Mouse (Mus musculus) natural killer cell, adult 2 months (primary cell): ENCODE measurements around the gene Nedd4.

Source experiments
- DNase-seq, 2 experiments: peaks; one replicate each; pipeline ENCODE4 v3.0.0; 2022; ENCODE audit warnings: low spot score in 2 of 2

Gene Nedd4

DNA sequence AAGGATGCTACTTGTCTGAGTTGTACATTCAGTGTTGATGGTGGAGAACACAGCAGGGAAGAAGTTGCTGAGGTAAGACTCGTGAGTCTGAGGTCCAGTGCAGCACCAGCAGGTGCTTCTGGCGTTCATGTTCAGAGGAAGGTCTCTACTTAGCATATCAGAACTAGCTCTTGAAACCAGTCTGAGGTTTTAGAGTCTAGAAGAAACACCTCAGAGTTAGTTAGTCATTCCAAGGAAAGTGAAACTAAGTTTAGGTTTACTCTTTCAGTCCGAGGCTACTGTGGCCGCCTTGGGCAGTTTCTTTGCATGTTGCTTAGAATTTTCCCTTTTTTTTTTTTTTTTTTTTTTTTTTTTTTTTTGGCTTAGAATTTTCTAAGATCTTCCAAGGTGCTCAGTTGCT, 16.6 kb downstream of the Nedd4 start:
- no peak for DNase-seq

DNA sequence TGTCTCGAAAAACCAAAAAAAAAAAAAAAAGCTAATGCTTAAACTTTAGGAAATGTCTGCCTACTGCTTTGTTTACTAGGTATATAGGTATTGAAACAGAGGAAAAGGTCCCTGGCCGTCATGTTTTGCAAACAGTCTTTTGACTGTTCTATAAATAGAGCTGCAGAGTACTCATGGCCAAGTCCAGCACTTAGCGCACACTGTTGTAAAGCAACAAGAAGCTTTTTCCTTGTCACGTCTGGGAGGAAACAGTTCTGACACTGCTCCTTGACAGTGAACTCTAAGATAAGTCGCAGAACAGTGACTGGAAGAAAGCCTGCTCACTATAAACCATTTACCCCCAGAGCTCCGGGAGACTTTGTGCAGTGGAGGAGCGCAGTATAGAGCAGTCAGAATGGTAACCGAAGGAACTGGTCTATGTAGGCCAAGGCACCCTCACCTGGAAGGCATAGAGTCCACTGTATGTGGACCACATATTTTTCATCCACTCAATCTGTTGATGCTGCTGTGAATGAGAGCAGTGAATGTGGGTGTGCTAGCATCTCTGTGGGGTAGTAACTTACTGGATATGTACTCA, 19.6 kb downstream of the Nedd4 start:
- no peak for DNase-seq

- no peak for DNase-seq
Observed at GRCm38 (mm10) chr9:72683268-72683667, 21.1 kb downstream of the Nedd4 start.

GRCm38 (mm10) chr9:72685231-72685630, 23.1 kb downstream of the Nedd4 start:
- DNase-seq = no peak

GRCm38 (mm10) chr9:72686506-72686905, 24.4 kb downstream of the Nedd4 start:
- DNase-seq = no peak

DNA sequence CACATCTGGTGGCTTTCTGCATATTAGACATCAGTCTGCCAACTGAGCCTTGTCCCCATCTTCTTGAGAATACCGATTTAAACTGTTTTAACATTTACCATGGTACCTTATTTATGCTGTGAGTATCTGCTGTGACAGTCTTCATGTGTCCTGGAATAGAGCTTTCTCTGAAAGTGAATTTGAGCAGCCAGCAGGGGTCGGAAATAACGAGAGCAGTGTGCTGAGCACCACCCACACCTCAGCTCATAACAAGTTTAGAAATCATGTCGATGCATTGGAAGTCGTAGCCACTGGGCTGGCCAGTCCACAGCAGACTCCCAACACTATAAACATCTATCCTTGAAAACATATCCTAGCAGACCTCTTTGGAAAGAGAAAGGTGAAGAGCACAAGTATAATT, 27.4 kb downstream of the Nedd4 start:
- no peak for DNase-seq

- DNase-seq = no peak
Observed at GRCm38 (mm10) chr9:72690811-72691210, 28.7 kb downstream of the Nedd4 start.

DNA sequence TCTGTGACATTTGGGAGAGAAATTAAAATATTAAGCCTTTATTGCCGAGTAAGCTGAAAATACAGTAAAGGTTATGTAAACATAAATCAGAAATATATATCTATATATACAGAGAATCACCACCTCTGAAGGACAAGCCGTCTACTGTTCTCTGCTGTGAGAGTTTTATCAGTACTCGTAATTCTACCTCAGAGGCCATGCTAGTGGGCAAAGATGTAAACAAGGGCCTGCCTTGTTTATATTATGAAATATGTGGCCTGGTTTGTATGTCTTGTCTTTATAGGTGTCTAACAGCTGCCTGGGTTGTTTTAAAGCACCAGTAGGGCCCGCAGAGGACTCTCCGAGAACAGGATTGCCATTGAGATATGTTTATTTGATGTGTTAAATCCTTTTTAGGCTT, 29.8 kb downstream of the Nedd4 start:
- no peak for DNase-seq

DNA sequence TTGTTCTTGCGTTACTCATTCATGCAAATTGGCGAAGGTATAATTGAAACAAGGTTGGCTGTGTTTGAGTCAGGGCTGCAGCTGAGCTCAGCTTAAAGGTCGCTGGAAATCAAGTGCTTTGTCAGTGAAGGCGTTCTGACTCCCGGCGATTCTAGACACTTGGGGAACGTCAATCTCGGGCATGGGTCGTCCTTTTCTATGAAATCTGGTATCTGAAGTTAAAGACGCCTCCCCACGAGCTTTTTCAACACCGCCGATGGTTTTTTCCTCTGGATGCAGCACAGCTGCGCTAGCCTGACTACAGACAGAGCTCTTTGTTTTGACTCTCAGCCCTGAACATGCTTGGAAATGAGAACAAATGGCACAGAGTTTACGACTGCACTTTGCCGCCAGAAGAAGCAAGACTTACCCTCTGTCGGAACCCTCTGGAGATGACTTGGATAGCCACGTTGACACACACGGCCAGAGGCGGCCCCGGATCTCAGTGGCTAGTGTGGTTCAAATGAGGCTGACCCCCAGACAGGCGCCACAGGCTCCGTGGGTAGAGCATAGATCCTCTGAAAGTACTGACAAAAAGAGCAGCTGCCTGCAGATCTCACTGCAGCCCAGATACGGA, 31.0 kb downstream of the Nedd4 start:
- DNase-seq = no peak

- DNase-seq = no peak
Observed at GRCm38 (mm10) chr9:72693861-72694260, 31.7 kb downstream of the Nedd4 start.

DNA sequence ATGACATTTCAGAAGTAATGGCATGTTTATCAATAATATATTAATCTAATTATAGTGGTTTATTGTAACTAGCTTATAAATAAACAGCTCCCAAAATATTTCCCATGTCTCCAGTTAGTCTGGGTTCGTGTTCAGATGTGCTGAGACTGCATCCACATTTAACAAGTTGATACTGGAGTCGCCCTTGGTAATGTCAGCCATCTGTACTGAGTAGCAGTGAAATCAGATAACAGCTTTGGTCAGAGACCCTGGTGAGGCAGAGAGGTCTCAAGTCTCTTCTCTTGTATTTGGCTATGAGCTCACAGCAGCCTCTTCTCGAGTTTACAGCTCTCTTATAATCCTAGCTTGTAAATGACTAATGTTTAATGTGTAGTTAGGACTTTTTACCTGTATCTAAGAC, 34.4 kb downstream of the Nedd4 start:
- DNase-seq = no peak

DNA sequence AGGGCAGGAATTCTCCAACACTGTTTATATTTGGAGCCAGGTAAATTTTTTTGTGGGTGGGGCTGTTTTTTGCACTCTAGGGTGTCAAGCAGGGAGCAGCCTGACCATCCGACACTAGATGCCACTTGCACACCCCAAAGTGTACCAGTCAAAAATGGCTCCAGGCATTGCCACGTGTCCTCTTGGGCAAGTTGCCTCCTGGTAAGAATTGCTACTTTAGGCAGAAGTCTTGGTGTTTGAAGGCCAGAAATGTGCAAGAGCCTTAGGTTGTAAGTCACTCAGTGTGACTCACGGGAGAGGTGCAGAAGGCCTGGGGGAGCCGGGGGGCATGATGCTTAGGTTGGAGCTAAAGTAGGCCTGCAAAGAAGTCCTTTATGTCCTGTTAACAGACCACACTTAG, 35.6 kb downstream of the Nedd4 start:
- DNase-seq = no peak

DNA sequence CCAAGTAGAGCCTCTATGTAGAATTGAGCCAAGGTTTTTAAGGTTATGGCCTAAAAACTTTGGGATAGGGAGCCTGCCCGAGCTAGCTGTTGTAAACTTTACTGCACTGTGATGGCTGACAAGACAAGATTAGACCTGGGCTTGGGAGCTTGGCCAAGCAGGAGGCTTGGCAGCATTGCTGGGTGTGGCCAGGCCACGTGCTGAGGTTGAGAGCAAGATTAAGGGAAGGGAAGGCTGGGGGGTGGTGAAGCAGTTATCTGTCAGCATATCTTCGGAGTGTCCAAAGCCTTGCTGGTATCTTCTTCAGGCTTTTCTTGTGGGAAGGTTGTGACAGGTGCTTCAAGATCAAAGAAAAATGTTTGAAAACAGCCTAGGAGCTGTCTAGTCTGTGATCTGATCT, 37.6 kb downstream of the Nedd4 start:
- no peak for DNase-seq

GRCm38 (mm10) chr9:72701441-72701840, 39.3 kb downstream of the Nedd4 start:
- no peak for DNase-seq

GRCm38 (mm10) chr9:72702075-72702474, 39.9 kb downstream of the Nedd4 start:
- no peak for DNase-seq

DNA sequence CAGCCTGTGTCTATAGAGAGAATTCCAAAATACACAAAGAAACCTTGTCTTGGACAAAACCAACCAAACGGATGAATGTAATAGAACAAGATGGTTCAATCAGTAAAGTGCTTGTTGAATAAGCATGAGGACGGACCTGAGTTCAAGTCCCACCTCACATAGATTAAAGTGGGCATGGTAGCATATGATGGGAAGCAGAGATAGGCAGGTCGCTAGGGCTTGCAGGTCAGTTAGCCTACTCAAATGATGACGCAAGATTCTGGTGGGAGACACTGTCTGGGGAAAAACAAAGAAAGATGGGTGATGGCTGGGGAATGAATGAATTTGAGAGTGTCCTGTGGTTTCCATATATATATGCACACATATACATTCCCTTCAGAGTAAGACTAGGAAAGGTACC, 41.0 kb downstream of the Nedd4 start:
- DNase-seq = no peak

GRCm38 (mm10) chr9:72703754-72704153, 41.6 kb downstream of the Nedd4 start:
- DNase-seq = no peak

- DNase-seq = no peak
Observed at GRCm38 (mm10) chr9:72705270-72705669, 43.1 kb downstream of the Nedd4 start.

DNA sequence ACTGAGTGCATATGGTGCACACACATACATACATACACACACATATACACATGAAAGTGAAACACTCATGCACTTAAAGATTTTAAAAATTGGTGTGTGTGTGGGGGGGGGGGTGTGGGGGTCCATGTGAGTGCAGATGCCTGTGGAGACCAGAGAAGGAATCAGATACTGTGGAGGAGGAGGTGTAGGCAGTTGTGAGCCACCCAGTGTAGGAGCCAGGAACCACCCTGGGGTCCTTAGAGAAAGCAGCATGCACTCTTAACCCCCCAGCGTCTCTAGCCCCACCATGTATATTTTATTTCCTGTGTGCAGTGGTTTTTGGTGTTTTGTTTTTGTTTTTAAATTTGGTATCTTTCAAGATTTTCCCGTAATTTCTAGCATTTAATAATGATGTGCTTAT, 45.9 kb downstream of the Nedd4 start:
- DNase-seq = no peak

DNA sequence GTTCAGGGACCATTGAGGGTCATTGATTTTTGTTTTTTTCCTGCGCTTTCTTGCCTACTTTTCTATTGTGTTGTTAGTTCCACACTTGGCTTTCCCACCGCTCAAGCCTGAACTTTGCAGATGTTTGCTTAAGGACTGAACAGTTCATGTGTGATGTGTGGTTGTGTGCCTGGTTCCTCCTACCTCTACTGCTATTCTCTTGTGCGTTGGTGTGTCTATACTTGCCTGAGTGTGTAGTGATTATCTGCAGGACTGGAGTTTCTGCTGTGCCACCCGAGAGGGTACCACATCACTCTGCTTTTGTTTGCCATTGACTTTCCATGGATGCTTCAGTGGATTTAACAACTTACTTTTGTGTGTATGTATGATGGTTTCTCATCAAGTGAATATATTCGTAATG, 46.5 kb downstream of the Nedd4 start:
- no peak for DNase-seq

DNA sequence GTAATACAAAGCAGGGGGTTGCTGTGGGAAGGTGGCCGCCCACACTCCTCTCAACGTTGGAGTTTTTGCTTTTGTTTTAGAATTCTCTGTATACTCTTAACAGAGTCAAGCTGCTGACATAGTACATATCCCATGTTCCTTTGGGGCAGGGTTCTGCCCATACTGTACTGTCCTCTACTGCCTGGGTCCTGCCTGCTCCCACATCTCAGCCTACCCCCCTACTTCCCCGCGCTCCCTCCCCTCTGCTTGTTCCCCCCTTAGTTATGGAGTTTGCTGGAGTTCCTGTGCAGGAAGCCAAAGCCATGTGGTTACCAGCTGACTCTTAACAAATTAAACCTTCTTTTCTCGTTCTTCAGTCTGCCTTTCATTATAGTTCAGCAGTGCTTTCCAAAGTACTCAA, 47.9 kb downstream of the Nedd4 start:
- DNase-seq = no peak

GRCm38 (mm10) chr9:72714945-72715344, 52.8 kb downstream of the Nedd4 start:
- DNase-seq = no peak

DNA sequence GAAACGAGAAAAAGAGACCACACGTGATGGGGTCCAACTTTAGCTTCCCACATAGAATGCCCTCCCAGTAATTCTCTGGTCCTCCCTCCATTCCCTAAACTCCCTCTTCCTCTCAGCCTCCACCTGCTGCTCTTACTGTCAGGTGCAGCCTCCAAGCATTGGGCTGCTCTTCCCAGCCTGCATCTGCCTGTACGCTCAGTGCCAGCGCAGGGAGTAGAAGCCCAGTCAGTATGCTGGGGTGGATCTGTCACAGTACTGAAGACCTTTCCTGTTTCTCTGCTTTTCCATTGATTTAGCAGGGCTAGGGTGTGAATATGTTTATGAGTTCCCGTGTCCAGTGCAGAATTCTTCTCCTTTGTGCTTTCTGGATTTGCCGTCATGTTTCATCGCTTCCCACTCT, 54.1 kb downstream of the Nedd4 start:
- no peak for DNase-seq

DNA sequence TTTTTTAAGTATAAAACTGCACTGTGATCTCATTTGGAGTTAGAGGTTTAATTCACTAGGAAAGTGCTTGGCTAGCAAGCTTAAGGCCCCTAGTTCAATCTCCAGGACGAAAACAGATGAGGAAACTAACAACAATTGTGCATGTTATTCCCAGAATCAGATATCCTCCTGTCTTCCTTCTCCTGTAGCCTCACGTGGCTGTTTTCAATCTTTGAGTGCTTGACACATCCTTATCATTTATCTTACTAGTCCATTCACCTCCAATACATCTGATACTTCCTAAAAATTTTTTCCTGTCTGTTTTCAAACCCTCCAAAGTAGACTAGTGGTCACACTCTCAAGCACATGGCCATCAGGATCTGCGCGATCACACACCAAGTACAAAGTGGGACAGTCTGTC, 57.0 kb downstream of the Nedd4 start:
- no peak for DNase-seq
